Mouse (Mus musculus) ES-E14 (cell line): ENCODE results near the gene Nkiras1. TPM values are rescaled to one million over a fixed set of nuclear protein-coding genes. Genes with fewer than 3 reads are reported as not detected.
"Not testable (repeated sequence)": the region's sequence is repeated elsewhere in the genome, so short reads cannot be mapped to it uniquely, and the experiment has no call there.

Experiments used
- DNase-seq: peaks from one replicate; pipeline ENCODE4 v3.0.0-alpha.2; 2013; ENCODE audit warnings: low read depth, low spot score
- H3K27ac ChIP-seq: 2 replicates; pipeline ENCODE4 v1.5.1; 2012; ENCODE audit warnings: low read depth, mild to moderate bottlenecking, low read length, moderate library complexity, mixed read lengths; ENCODE audit not compliant: poor library complexity, insufficient read depth, severe bottlenecking
- H3K36me3 ChIP-seq: 2 replicates; pipeline ENCODE4 v1.6.1; 2012; ENCODE audit warnings: mild to moderate bottlenecking, low read length, moderate library complexity, mixed read lengths; ENCODE audit not compliant: control insufficient read depth, poor library complexity, insufficient read depth, severe bottlenecking
- H3K4me1 ChIP-seq, 2 experiments: fragments of 150-350 bp in 1 of 2; sonication (generic) in 1 of 2; 2 replicates each; pipeline ENCODE4 v1.6.1; 2012; ENCODE audit warnings: low read length in 2 of 2, mild to moderate bottlenecking in 1 of 2, mixed read lengths in 1 of 2; ENCODE audit not compliant: control insufficient read depth in 2 of 2, insufficient read depth in 2 of 2, poor library complexity in 1 of 2
- H3K4me3 ChIP-seq, 2 experiments: fragments of 150-350 bp in 1 of 2; sonication (generic) in 1 of 2; 2 replicates each; pipeline ENCODE4 v1.5.1; 2012; ENCODE audit warnings: low read length in 2 of 2, low read depth in 1 of 2, mild to moderate bottlenecking in 1 of 2, mixed read lengths in 1 of 2; ENCODE audit not compliant: insufficient read depth in 1 of 2, poor library complexity in 1 of 2, severe bottlenecking in 1 of 2
- H3K9ac ChIP-seq: 2 replicates; pipeline ENCODE4 v1.6.1; 2012; ENCODE audit warnings: low read depth, mild to moderate bottlenecking, low read length, mixed read lengths; ENCODE audit not compliant: poor library complexity, insufficient read depth, severe bottlenecking
- H3K9me3 ChIP-seq: fragments of 150-350 bp; sonication (generic); 2 replicates; pipeline ENCODE4 v1.6.1; 2012; ENCODE audit warnings: low read depth, mild to moderate bottlenecking, low read length; ENCODE audit not compliant: control insufficient read depth, insufficient read depth
- CHD2 ChIP-seq: IDR thresholded peaks from 2 replicates; pipeline ENCODE4 v1.6.1; 2014; ENCODE audit warnings: mild to moderate bottlenecking, low read depth, low read length, inconsistent platforms
- HCFC1 ChIP-seq: IDR thresholded peaks from 2 replicates; pipeline ENCODE4 v1.6.1; 2012; ENCODE audit warnings: low read length, inconsistent platforms, borderline replicate concordance; ENCODE audit not compliant: insufficient read depth
- MAFK ChIP-seq: IDR thresholded peaks from 2 replicates; pipeline ENCODE4 v1.6.1; 2014; ENCODE audit warnings: mild to moderate bottlenecking, low read depth, low read length, inconsistent platforms; ENCODE audit not compliant: insufficient read depth
- ZC3H11A ChIP-seq: IDR thresholded peaks from 2 replicates; pipeline ENCODE4 v1.6.1; 2012; ENCODE audit warnings: low read depth, mild to moderate bottlenecking, inconsistent platforms, low read length, borderline replicate concordance
- ZNF384 ChIP-seq: IDR thresholded peaks from 2 replicates; pipeline ENCODE4 v1.6.1; 2012; ENCODE audit warnings: low read depth, low read length, inconsistent platforms
- in situ Hi-C, 2 experiments: fragments of 600-800 bp; cut with MboI; formaldehyde crosslinking; loops; one replicate each; pipeline ENCODE4 v1.15.1; 2025; ENCODE audit warnings: low sequenced_read_pairs in 2 of 2, inconsistent platforms in 1 of 2; ENCODE audit not compliant: unreplicated experiment in 2 of 2
- total RNA-seq: library from RNA; depleted of rRNA; stranded (reverse); fragments of 300-350 nt; gene quantifications from 2 replicates; pipeline ENCODE4 v1.2.3, GENCODE M21; 2012

The Nkiras1 gene
- total RNA-seq, 1 experiment, result 8.1 TPM

GRCm38 (mm10) chr14:18242638-18243130 is 28.3 kb upstream of the Nkiras1 start:
- H3K36me3 ChIP-seq, result no peaks in the 10 kb centered on the region
- peak overlapping the region; percentile 25 to 41; a peak in 2 of 4 replicates for H3K4me3 ChIP-seq
- H3K27ac ChIP-seq, result no peak overlapping the region
- H3K9ac ChIP-seq, result no peak overlapping the region
- no peak for DNase-seq
- TF ChIP-seq HCFC1 (no peak), ZNF384 (no peak), MAFK (no peak), CHD2 (no peak), ZC3H11A (no peak)
- in situ Hi-C loops, result no loop called here
- H3K9me3 ChIP-seq, result peaks cover 2% of the 10 kb centered on the region; the same call in 1 of the 2 replicates
- no peaks in the 10 kb centered on the region; a peak in 1 of 4 replicates for H3K4me1 ChIP-seq

DNA sequence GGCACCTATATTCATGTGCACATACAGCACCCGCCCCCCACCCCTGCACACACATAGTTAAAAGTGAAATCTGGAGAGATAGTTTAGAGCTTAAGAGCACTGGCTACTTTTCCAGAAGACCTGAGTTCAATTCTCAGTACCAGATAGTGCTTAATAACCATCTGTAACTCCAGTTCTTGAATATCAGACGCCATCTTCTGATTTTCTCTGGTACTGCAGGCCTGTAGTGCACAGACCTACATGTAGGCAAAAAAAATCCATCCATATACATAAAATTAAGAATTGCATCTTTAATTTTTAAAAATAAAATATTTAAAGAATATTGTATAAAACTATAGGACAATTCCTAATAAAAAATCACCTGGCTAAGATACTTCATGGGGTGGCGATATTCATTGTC is 9.7 kb upstream of the Nkiras1 start:
- no peak overlapping the region for H3K9ac ChIP-seq
- H3K9me3 ChIP-seq, result no peaks in the 10 kb centered on the region
- peak; percentile 15 for DNase-seq
- H3K4me3 ChIP-seq, result no peak overlapping the region
- no peaks in the 10 kb centered on the region for H3K36me3 ChIP-seq
- no peaks in the 10 kb centered on the region for H3K4me1 ChIP-seq
- 0 out of 2 replicates have a peak, but pooled peaks have one; percentile 13 for TF ChIP-seq ZNF384
- TF ChIP-seq MAFK, result no peak
- TF ChIP-seq HCFC1, result no peak
- no peak for TF ChIP-seq CHD2
- H3K27ac ChIP-seq, result no peak overlapping the region
- in situ Hi-C loops, result no loop called here

GRCm38 (mm10) chr14:18263427-18263826 is 7.5 kb upstream of the Nkiras1 start:
- no peak for DNase-seq
- TF ChIP-seq ZNF384 (no peak), MAFK (no peak), HCFC1 (no peak), ZC3H11A (no peak), CHD2 (no peak)

DNA sequence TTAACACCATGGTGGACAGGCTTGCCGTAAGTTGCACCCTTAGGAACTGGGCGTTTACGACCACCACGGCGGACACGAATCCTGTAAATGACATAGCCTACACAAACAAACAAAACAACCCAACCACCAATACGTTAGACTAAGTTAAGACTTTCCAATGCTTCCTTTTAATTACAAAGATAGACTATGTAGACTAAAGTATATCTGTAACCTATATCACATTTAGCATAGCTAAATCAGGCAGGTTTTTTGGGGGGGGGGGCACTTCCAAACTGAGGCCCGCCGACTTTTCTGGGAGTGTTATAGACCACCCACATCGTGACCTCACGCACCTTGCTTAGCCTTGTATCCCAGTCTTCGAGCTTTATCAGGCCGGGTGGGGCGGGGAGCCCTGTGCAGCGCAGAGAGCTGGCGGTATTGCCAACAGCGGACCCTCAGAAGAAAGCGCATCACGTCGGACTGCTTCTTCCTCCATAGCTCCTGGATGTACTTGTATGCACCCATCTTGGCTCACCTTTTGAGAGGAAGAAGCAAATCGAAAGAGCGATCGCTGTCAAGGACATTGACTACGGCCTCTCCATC is 898 bp upstream of the Nkiras1 start:
- H3K9me3 ChIP-seq, in situ Hi-C loops, H3K4me1 ChIP-seq: not testable (repeated sequence)
- Histone ChIP-seq H3K9ac (peak overlapping the region; percentile 94), H3K27ac (peak overlapping the region; percentile 65), H3K4me3 (peak overlapping the region; percentile 81 to 99), H3K36me3 (peaks cover 21% of the 10 kb centered on the region)
- peak; percentile 7 for DNase-seq

More at GRCm38 (mm10) chr14:18263427-18263826, 7.5 kb upstream of the Nkiras1 start:
- H3K9me3 ChIP-seq, result no peaks in the 10 kb centered on the region
- no peak overlapping the region for H3K27ac ChIP-seq
- H3K4me3 ChIP-seq, result no peak overlapping the region
- peaks cover 3% of the 10 kb centered on the region; the same call in 1 of the 2 replicates for H3K36me3 ChIP-seq
- in situ Hi-C loops, result no loop called here
- no peak overlapping the region for H3K9ac ChIP-seq
- 0 out of 4 replicates have a peak, but pooled peaks cover 0 to 1% of the 10 kb centered on the region in 2 experiments for H3K4me1 ChIP-seq

GRCm38 (mm10) chr14:18271666-18272065 is 730 bp downstream of the Nkiras1 start:
- TF ChIP-seq ZNF384 (no peak), CHD2 (no peak), MAFK (no peak), HCFC1 (no peak), ZC3H11A (no peak)
- in situ Hi-C loops, result no loop called here
- Histone ChIP-seq H3K9me3 (no peaks in the 10 kb centered on the region), H3K27ac (no peak overlapping the region), H3K4me3 (peak overlapping the region; percentile 90 to 99), H3K4me1 (peaks cover 0 to 3% of the 10 kb centered on the region in 2 experiments; a peak in 1 of 4 replicates), H3K36me3 (peaks cover 21% of the 10 kb centered on the region), H3K9ac (peak overlapping the region; percentile 54; the same call in 1 of the 2 replicates)
- DNase-seq, result no peak
